Mouse (Mus musculus) heart, postnatal 0 days (tissue): ENCODE measurements around the gene Ralgps1.

ENCODE experiments used
- CTCF ChIP-seq: IDR thresholded peaks from 2 replicates; pipeline ENCODE4 v1.5.1; 2016; ENCODE audit warnings: antibody characterized with exemption, control low read depth, low read depth
- EP300 ChIP-seq: IDR thresholded peaks from 2 replicates; pipeline ENCODE4 v1.6.1; 2016; ENCODE audit warnings: antibody characterized with exemption, low read depth

GRCm38 (mm10) chr2:33200368-33201068 is 170.8 kb downstream of the Ralgps1 start:
- TF ChIP-seq EP300 (no peak), CTCF (no peak)
